Mouse (Mus musculus): ENCODE results near the gene Olfr694. TPM values are rescaled to one million over a fixed set of nuclear protein-coding genes. Genes with fewer than 3 reads are reported as not detected.
"Not testable (repeated sequence)": the region's sequence is repeated elsewhere in the genome, so short reads cannot be mapped to it uniquely, and the experiment has no call there.

Olfr694 gene
- polyA plus RNA-seq (2015; fragmentation: Nextera tagmentation; extraction: Ambion mirVana), result not detected in 2 replicates

- no peaks in the 10 kb centered on the region for H3K36me3 ChIP-seq (ENCODE audit: control insufficient read depth, insufficient read depth, low read length)
- no peaks in the 10 kb centered on the region for H3K4me1 ChIP-seq (ENCODE audit: control insufficient read depth, insufficient read depth, low read length)
- no peak for ATAC-seq
- no peak within 1 kb of the TSS for H3K4me2 ChIP-seq (ENCODE audit: low read length)
- no peak within 1 kb of the TSS for H3K9ac ChIP-seq (ENCODE audit: low read depth, low read length)
- no peak within 1 kb of the TSS for H3K4me3 ChIP-seq (ENCODE audit: low read depth, low read length)
- H3K9me3 ChIP-seq (replicated peaks; ENCODE audit: control insufficient read depth, low read length, poor library complexity, severe bottlenecking), result no peaks in the 10 kb centered on the region
- no peak within 1 kb of the TSS for H3K27ac ChIP-seq (ENCODE audit: low read length)
- H3K27me3 ChIP-seq (ENCODE audit: control insufficient read depth, insufficient read depth, low read depth, low read length), result no peaks in the 10 kb centered on the region
- WGBS, result 96% methylated on average over 1 of the region's 1 CpGs
These were observed at the start of gene Olfr694 for GRCm38 (mm10) chr7:106691714-106692113. TSS of gene Olfr694 (minus strand) at chr7:106691814.

- no peak overlapping the region for H3K9ac ChIP-seq (ENCODE audit: low read depth, low read length)
- no peaks in the 10 kb centered on the region for H3K9me3 ChIP-seq (replicated peaks; ENCODE audit: control insufficient read depth, low read length, poor library complexity, severe bottlenecking)
- ATAC-seq, result no peak
- H3K27me3 ChIP-seq (ENCODE audit: control insufficient read depth, insufficient read depth, low read depth, low read length), result no peaks in the 10 kb centered on the region
- no peak overlapping the region for H3K4me2 ChIP-seq (ENCODE audit: low read length)
- no peak overlapping the region for H3K4me3 ChIP-seq (ENCODE audit: low read depth, low read length)
- no peaks in the 10 kb centered on the region for H3K36me3 ChIP-seq (ENCODE audit: control insufficient read depth, insufficient read depth, low read length)
- no peak overlapping the region for H3K27ac ChIP-seq (ENCODE audit: low read length)
- H3K4me1 ChIP-seq (ENCODE audit: control insufficient read depth, insufficient read depth, low read length), result no peaks in the 10 kb centered on the region
These were observed 45.4 kb upstream of the Olfr694 start for GRCm38 (mm10) chr7:106737028-106737427.

GRCm38 (mm10) chr7:106733717-106734116, 42.1 kb upstream of the Olfr694 start:
- WGBS, result 84% methylated on average over 2 of the region's 2 CpGs
- H3K4me3 ChIP-seq (ENCODE audit: low read depth, low read length), result no peak overlapping the region
- H3K27me3 ChIP-seq (ENCODE audit: control insufficient read depth, insufficient read depth, low read depth, low read length), result no peaks in the 10 kb centered on the region
- no peak overlapping the region for H3K9ac ChIP-seq (ENCODE audit: low read depth, low read length)
- no peaks in the 10 kb centered on the region for H3K36me3 ChIP-seq (ENCODE audit: control insufficient read depth, insufficient read depth, low read length)
- no peak overlapping the region for H3K27ac ChIP-seq (ENCODE audit: low read length)
- no peak for ATAC-seq
- no peak overlapping the region for H3K4me2 ChIP-seq (ENCODE audit: low read length)
- H3K4me1 ChIP-seq (ENCODE audit: control insufficient read depth, insufficient read depth, low read length), result no peaks in the 10 kb centered on the region
- H3K9me3 ChIP-seq (replicated peaks; ENCODE audit: control insufficient read depth, low read length, poor library complexity, severe bottlenecking), result no peaks in the 10 kb centered on the region

- not testable (repeated sequence) for ATAC-seq; H3K27ac ChIP-seq (ENCODE audit: low read length); H3K9me3 ChIP-seq (replicated peaks; ENCODE audit: control insufficient read depth, low read length, poor library complexity, severe bottlenecking); H3K36me3 ChIP-seq (ENCODE audit: control insufficient read depth, insufficient read depth, low read length); H3K4me3 ChIP-seq (ENCODE audit: low read depth, low read length); H3K27me3 ChIP-seq (ENCODE audit: control insufficient read depth, insufficient read depth, low read depth, low read length); H3K4me1 ChIP-seq (ENCODE audit: control insufficient read depth, insufficient read depth, low read length); H3K4me2 ChIP-seq (ENCODE audit: low read length); H3K9ac ChIP-seq (ENCODE audit: low read depth, low read length)
- WGBS, result 88% methylated on average over 2 of the region's 2 CpGs
These were observed 34.0 kb upstream of the Olfr694 start for GRCm38 (mm10) chr7:106725654-106726053.

- Histone ChIP-seq H3K27ac (ENCODE audit: low read length) (no peak within 1 kb of the TSS), H3K4me3 (ENCODE audit: low read depth, low read length) (no peak within 1 kb of the TSS)
- no peak for ATAC-seq
These were observed 24.7 kb upstream of the Olfr694 start, which contains the start of gene Olfr695 for GRCm38 (mm10) chr7:106716296-106716695. TSS of gene Olfr695 (minus strand) at chr7:106716396.

GRCm38 (mm10) chr7:106711463-106711862, 19.8 kb upstream of the Olfr694 start:
- Histone ChIP-seq H3K27ac (ENCODE audit: low read length) (no peak overlapping the region), H3K27me3 (ENCODE audit: control insufficient read depth, insufficient read depth, low read depth, low read length) (no peaks in the 10 kb centered on the region), H3K9me3 (replicated peaks; ENCODE audit: control insufficient read depth, low read length, poor library complexity, severe bottlenecking) (no peaks in the 10 kb centered on the region; the same call in 1 of the 2 replicates), H3K36me3 (ENCODE audit: control insufficient read depth, insufficient read depth, low read length) (no peaks in the 10 kb centered on the region), H3K9ac (ENCODE audit: low read depth, low read length) (no peak overlapping the region), H3K4me3 (ENCODE audit: low read depth, low read length) (no peak overlapping the region), H3K4me2 (ENCODE audit: low read length) (no peak overlapping the region), H3K4me1 (ENCODE audit: control insufficient read depth, insufficient read depth, low read length) (no peaks in the 10 kb centered on the region)
- WGBS, result 94% methylated on average over 6 of the region's 6 CpGs
- no peak for ATAC-seq

More at GRCm38 (mm10) chr7:106716296-106716695, 24.7 kb upstream of the Olfr694 start, which contains the start of gene Olfr695:
- Histone ChIP-seq H3K4me1 (ENCODE audit: control insufficient read depth, insufficient read depth, low read length) (no peaks in the 10 kb centered on the region), H3K9ac (ENCODE audit: low read depth, low read length) (no peak within 1 kb of the TSS), H3K36me3 (ENCODE audit: control insufficient read depth, insufficient read depth, low read length) (no peaks in the 10 kb centered on the region), H3K4me2 (ENCODE audit: low read length) (no peak within 1 kb of the TSS), H3K9me3 (replicated peaks; ENCODE audit: control insufficient read depth, low read length, poor library complexity, severe bottlenecking) (no peaks in the 10 kb centered on the region), H3K27me3 (ENCODE audit: control insufficient read depth, insufficient read depth, low read depth, low read length) (no peaks in the 10 kb centered on the region)

- H3K9ac ChIP-seq (ENCODE audit: low read depth, low read length); H3K4me2 ChIP-seq (ENCODE audit: low read length); H3K4me3 ChIP-seq (ENCODE audit: low read depth, low read length); H3K27ac ChIP-seq (ENCODE audit: low read length); H3K36me3 ChIP-seq (ENCODE audit: control insufficient read depth, insufficient read depth, low read length); ATAC-seq; H3K9me3 ChIP-seq (replicated peaks; ENCODE audit: control insufficient read depth, low read length, poor library complexity, severe bottlenecking); H3K27me3 ChIP-seq (ENCODE audit: control insufficient read depth, insufficient read depth, low read depth, low read length); H3K4me1 ChIP-seq (ENCODE audit: control insufficient read depth, insufficient read depth, low read length): not testable (repeated sequence)
- 82% methylated on average over 10 of the region's 10 CpGs for WGBS
These were observed 16.1 kb upstream of the Olfr694 start for GRCm38 (mm10) chr7:106707705-106708104.

- no peaks in the 10 kb centered on the region for H3K4me1 ChIP-seq (ENCODE audit: control insufficient read depth, insufficient read depth, low read length)
- ATAC-seq, result no peak
- H3K27me3 ChIP-seq (ENCODE audit: control insufficient read depth, insufficient read depth, low read depth, low read length), result no peaks in the 10 kb centered on the region
- H3K4me3 ChIP-seq (ENCODE audit: low read depth, low read length), result no peak overlapping the region
- 73% methylated on average over 1 of the region's 1 CpGs for WGBS
- H3K27ac ChIP-seq (ENCODE audit: low read length), result no peak overlapping the region
- H3K36me3 ChIP-seq (ENCODE audit: control insufficient read depth, insufficient read depth, low read length), result no peaks in the 10 kb centered on the region
- H3K9ac ChIP-seq (ENCODE audit: low read depth, low read length), result no peak overlapping the region
- H3K4me2 ChIP-seq (ENCODE audit: low read length), result no peak overlapping the region
- no peaks in the 10 kb centered on the region; the same call in 1 of the 2 replicates for H3K9me3 ChIP-seq (replicated peaks; ENCODE audit: control insufficient read depth, low read length, poor library complexity, severe bottlenecking)
These were observed 5.3 kb upstream of the Olfr694 start for GRCm38 (mm10) chr7:106696891-106697290.

- H3K4me2 ChIP-seq (ENCODE audit: low read length), result no peak overlapping the region
- H3K27me3 ChIP-seq (ENCODE audit: control insufficient read depth, insufficient read depth, low read depth, low read length), result no peaks in the 10 kb centered on the region
- H3K9me3 ChIP-seq (replicated peaks; ENCODE audit: control insufficient read depth, low read length, poor library complexity, severe bottlenecking), result no peaks in the 10 kb centered on the region; the same call in 1 of the 2 replicates
- H3K36me3 ChIP-seq (ENCODE audit: control insufficient read depth, insufficient read depth, low read length), result no peaks in the 10 kb centered on the region
- WGBS, result 86% methylated on average over 3 of the region's 3 CpGs
- no peak overlapping the region for H3K9ac ChIP-seq (ENCODE audit: low read depth, low read length)
- no peak for ATAC-seq
- no peak overlapping the region for H3K27ac ChIP-seq (ENCODE audit: low read length)
- no peak overlapping the region for H3K4me3 ChIP-seq (ENCODE audit: low read depth, low read length)
- no peaks in the 10 kb centered on the region for H3K4me1 ChIP-seq (ENCODE audit: control insufficient read depth, insufficient read depth, low read length)
These were observed 1.4 kb upstream of the Olfr694 start for GRCm38 (mm10) chr7:106692976-106693375.
